8 mouse cellular contexts compared by ENCODE assay signal in the genomic region with DNA sequence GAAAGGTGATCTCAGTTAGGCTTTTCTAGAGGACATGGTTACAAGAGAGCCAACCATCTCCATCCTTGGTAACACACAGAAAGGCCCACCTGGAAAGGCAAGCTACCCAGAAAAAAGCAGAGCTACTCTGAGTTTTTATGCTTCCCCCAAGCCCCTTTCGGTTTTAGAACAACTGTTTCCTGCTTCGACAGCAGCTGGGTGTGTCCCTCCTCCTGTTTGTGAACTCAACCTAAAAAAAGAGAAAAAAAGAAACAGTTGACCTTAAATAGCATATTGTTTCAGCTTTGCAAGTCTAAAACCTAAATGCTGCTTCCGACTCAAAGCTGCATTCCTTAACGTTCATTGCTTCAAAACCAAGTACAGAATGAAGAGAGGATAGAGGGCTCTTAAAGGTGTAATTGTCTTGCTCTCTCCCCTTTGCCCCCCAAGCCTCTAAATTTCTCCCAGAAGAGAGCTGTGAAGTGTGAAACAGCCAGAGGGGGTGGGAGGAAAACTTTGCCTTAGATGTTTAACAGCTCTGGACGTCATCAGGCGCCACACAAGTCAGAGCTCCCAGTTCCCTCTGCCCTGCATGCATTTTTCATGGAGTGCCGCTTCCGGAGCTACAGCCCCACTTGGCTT. TPM values are rescaled to one million over a fixed set of nuclear protein-coding genes. Genes with fewer than 3 reads are reported as not detected.
DNase-seq lines count a peak whose midpoint lies in the region; ATAC-seq and TF ChIP-seq lines count a peak whose summit lies in the region.

No protein-coding gene starts in this region.

- 49% methylated on average over 8 of the region's 8 CpGs for WGBS in hindbrain, embryonic 12.5 days

- no peak overlapping the region for H3K9ac ChIP-seq in hindbrain, embryonic 12.5 days

- no peak overlapping the region for H3K4me2 ChIP-seq in hindbrain, embryonic 12.5 days (replicated peaks)

- H3K27me3 ChIP-seq in hindbrain, embryonic 12.5 days = no peaks in the 10 kb centered on the region

- peak overlapping the region; percentile 9 for H3K4me3 ChIP-seq in left cerebral cortex, adult 2 months
- no peak overlapping the region for H3K4me3 ChIP-seq in hindbrain, embryonic 12.5 days

- TF ChIP-seq CTCF in left cerebral cortex, adult 2 months (IDR thresholded peaks at IDR 0.05) = no peak

- DNase-seq in left cerebral cortex, adult 2 months (ENCODE audit: extremely low spot score in 1 of 2, low spot score in 2 of 2) = no peak
- DNase-seq in left cerebral cortex, postnatal 25 days (ENCODE audit: low spot score in 2 of 2) = no peak
- DNase-seq in heart, adult 9 months (ENCODE audit: low spot score in 2 of 2) = peak; percentile 39 to 51
- peak; percentile 50 for DNase-seq in kidney, postnatal 14 days
- no peak for DNase-seq in right cerebral cortex, adult 2 months (ENCODE audit: low spot score in 2 of 2)
- no peak for DNase-seq in left cerebral cortex, adult 18-20 months (ENCODE audit: low spot score in 2 of 2)

- no peaks in the 10 kb centered on the region for H3K4me1 ChIP-seq in hindbrain, embryonic 12.5 days

- no peaks in the 10 kb centered on the region for H3K9me3 ChIP-seq in hindbrain, embryonic 12.5 days (replicated peaks)

- peak; percentile 49 for ATAC-seq in megakaryocyte, adult 5-6 weeks (ENCODE audit: poor library complexity, severe bottlenecking)
- no peak for ATAC-seq in hindbrain, embryonic 12.5 days (ENCODE audit: low FRiP score)

- peak overlapping the region; percentile 75 for H3K27ac ChIP-seq in left cerebral cortex, adult 2 months
- H3K27ac ChIP-seq in hindbrain, embryonic 12.5 days = no peak overlapping the region

- no peaks in the 10 kb centered on the region for H3K36me3 ChIP-seq in hindbrain, embryonic 12.5 days

- intact Hi-C loops in left cerebral cortex, adult 2 months (cut with DNase I) = no loop called here
- intact Hi-C loops in left cerebral cortex, postnatal 25 days (cut with DNase I) = no loop called here

RNA-seq across cellular contexts. Expression of a gene that starts 11.2 kb away (rescaled TPM):
- 10 to 100 TPM; 32.5 to 34.5 TPM for total RNA-seq in left cerebral cortex, adult 2 months (2021)
- total RNA-seq in left cerebral cortex, postnatal 25 days (2021) = 10 to 100 TPM; 30.7 to 32.0 TPM
- total RNA-seq in megakaryocyte, adult 5-6 weeks (2015) = 188 and 196 TPM in 2 replicates
- 244 and 254 TPM in 2 replicates for total RNA-seq in megakaryocyte, adult 5-6 weeks (2017)
- total RNA-seq in left cerebral cortex, adult 18-20 months (2021) = 10 to 100 TPM; 29.2 to 33.0 TPM
- 59.2 and 65.3 TPM in 2 replicates for polyA plus RNA-seq in hindbrain, embryonic 12.5 days (2016; fragmentation: Nextera tagmentation; extraction: Ambion mirVana)

RNA-seq across cellular contexts. Expression of a gene that starts 26.6 kb away (rescaled TPM):
- 1 to 10 TPM; 1.5 to 4.4 TPM for total RNA-seq in left cerebral cortex, adult 2 months (2021)
- 1 to 10 TPM; 2.2 to 2.5 TPM for total RNA-seq in left cerebral cortex, postnatal 25 days (2021)
- 2.4 and 4.2 TPM in 2 replicates for total RNA-seq in megakaryocyte, adult 5-6 weeks (2015)
- 4.0 and 4.8 TPM in 2 replicates for total RNA-seq in megakaryocyte, adult 5-6 weeks (2017)
- 1 to 10 TPM in 1 of 2 experiments, under 1 TPM in 1; 0.61 to 2.5 TPM for total RNA-seq in left cerebral cortex, adult 18-20 months (2021)
- polyA plus RNA-seq in hindbrain, embryonic 12.5 days (2016; fragmentation: Nextera tagmentation; extraction: Ambion mirVana) = 2.8 and 3.4 TPM in 2 replicates

RNA-seq across cellular contexts. Expression of a gene that starts 40.3 kb away (rescaled TPM):
- total RNA-seq in left cerebral cortex, adult 2 months (2021) = under 1 TPM; 0.45 to 0.47 TPM
- under 1 TPM; 0.34 to 0.57 TPM for total RNA-seq in left cerebral cortex, postnatal 25 days (2021)
- total RNA-seq in megakaryocyte, adult 5-6 weeks (2015) = 73.8 and 79.1 TPM in 2 replicates
- 108 and 113 TPM in 2 replicates for total RNA-seq in megakaryocyte, adult 5-6 weeks (2017)
- total RNA-seq in left cerebral cortex, adult 18-20 months (2021) = under 1 TPM in 1 of 2 experiments, not detected in 1; 0.21 TPM
- 32.2 and 33.3 TPM in 2 replicates for polyA plus RNA-seq in hindbrain, embryonic 12.5 days (2016; fragmentation: Nextera tagmentation; extraction: Ambion mirVana)

Comparison
In these comparisons a context has a peak if more than half of its experiments do, and no peak if none do; other contexts are left out.
1. DNase-seq: peak in heart, adult 9 months (2 of 2) and kidney, postnatal 14 days (single experiment); none in left cerebral cortex, adult 2 months (0 of 2), left cerebral cortex, postnatal 25 days (0 of 2), right cerebral cortex, adult 2 months (0 of 2) and left cerebral cortex, adult 18-20 months (0 of 2).
2. RNA of a gene that starts 11.2 kb away (total RNA-seq): 188 to 254 TPM in megakaryocyte, adult 5-6 weeks; 32.5 to 34.5 TPM in left cerebral cortex, adult 2 months, 29.2 to 33.0 TPM in left cerebral cortex, adult 18-20 months and 30.7 to 32.0 TPM in left cerebral cortex, postnatal 25 days; every median in the first group is over 4 times any median in the second.
3. RNA of a gene that starts 40.3 kb away (total RNA-seq): 73.8 to 113 TPM in megakaryocyte, adult 5-6 weeks; 0.34 to 0.57 TPM in left cerebral cortex, postnatal 25 days, 0.45 to 0.47 TPM in left cerebral cortex, adult 2 months and 0.21 TPM in left cerebral cortex, adult 18-20 months; every median in the first group is over 10 times any median in the second.